Mouse (Mus musculus) hindbrain, embryonic 10.5 days (tissue): ENCODE data around the gene Clip2. TPM values are rescaled to one million over a fixed set of nuclear protein-coding genes. Genes with fewer than 3 reads are reported as not detected.

Experiments
- DNase-seq: peaks from one replicate; pipeline ENCODE4 v3.0.0-alpha.2; 2017; ENCODE audit warnings: low spot score
- H3K27ac ChIP-seq: fragments of 300-500 bp; sonication (generic); 2 replicates; pipeline ENCODE4 v1.5.1; 2016; ENCODE audit warnings: mild to moderate bottlenecking, moderate library complexity
- H3K27me3 ChIP-seq: fragments of 300-500 bp; sonication (generic); 2 replicates; pipeline ENCODE4 v1.6.1; 2016; ENCODE audit warnings: mild to moderate bottlenecking; ENCODE audit not compliant: poor library complexity, insufficient read depth, severe bottlenecking
- H3K36me3 ChIP-seq: fragments of 300-500 bp; sonication (generic); 2 replicates; pipeline ENCODE4 v1.6.1; 2016; ENCODE audit warnings: mild to moderate bottlenecking, moderate library complexity
- H3K4me1 ChIP-seq: fragments of 300-500 bp; sonication (generic); replicated peaks from 2 replicates; pipeline ENCODE4 v1.6.1; 2016; ENCODE audit warnings: mild to moderate bottlenecking
- H3K4me3 ChIP-seq: fragments of 300-500 bp; sonication (generic); 2 replicates; pipeline ENCODE4 v1.5.1; 2016; ENCODE audit warnings: mild to moderate bottlenecking, moderate library complexity
- H3K9me3 ChIP-seq: fragments of 300-500 bp; sonication (generic); 2 replicates; pipeline ENCODE4 v1.6.1; 2016; ENCODE audit warnings: mild to moderate bottlenecking, moderate library complexity
- WGBS: fragments of 180-500 bp; shearing (Covaris S2); methylation state at CpG from one replicate; pipeline ENCODE4 v1.1.7; 2016; 5-methylcytosine and 5-hydroxymethylcytosine counted together
- polyA plus RNA-seq: library from polyadenylated mRNA; unstranded; fragments of >200 nt; fragmentation: Nextera tagmentation; extraction: Ambion mirVana; gene quantifications from 2 replicates; pipeline ENCODE4 v1.2.1, GENCODE M21; 2016

The Clip2 gene
- polyA plus RNA-seq, 1 experiment from 2014 or later = 8.1 TPM

DNA sequence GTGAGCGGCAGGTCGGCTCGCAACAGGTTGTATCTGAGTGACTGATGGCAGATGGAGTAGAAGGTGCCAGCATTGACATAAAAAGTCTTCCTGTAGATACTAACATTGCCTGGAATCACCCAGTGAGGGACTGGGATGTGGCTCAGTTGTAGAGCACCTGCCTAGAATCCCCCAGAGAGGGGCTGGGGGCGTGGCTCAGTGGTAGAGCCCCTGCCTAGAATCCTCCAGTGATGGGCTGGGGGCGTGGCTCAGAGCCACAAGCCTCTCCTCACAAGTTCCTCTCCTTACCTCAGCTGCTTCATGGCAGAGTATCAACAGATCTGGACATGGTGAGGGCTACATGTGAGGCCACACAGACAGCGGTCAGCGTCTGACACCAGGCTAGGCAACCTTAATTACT, 112.8 kb downstream of the Clip2 start:
- H3K36me3 ChIP-seq = peaks cover 82% of the 10 kb centered on the region
- 98% methylated on average over 7 of the region's 7 CpGs for WGBS
- DNase-seq = no peak
- H3K4me3 ChIP-seq = no peak overlapping the region
- peaks cover 22% of the 10 kb centered on the region for H3K9me3 ChIP-seq
- peaks cover 24% of the 10 kb centered on the region for H3K4me1 ChIP-seq
- no peaks in the 10 kb centered on the region for H3K27me3 ChIP-seq
- H3K27ac ChIP-seq = no peak overlapping the region

Other genes with a start within 250 kb of the Clip2 start
- 180 and 189 TPM in 2 replicates for gene Gtf2i, start 237.7 kb downstream of the Clip2 start, polyA plus RNA-seq
- 84.8 and 91.6 TPM in 2 replicates for gene Gtf2ird1, start 95.7 kb downstream of the Clip2 start, polyA plus RNA-seq
- gene Syna, start 7.7 kb upstream of the Clip2 start, polyA plus RNA-seq = 0.09 and 0.12 TPM in 2 replicates
- 366 and 403 TPM in 2 replicates for gene Rfc2, start 28.9 kb upstream of the Clip2 start, polyA plus RNA-seq
- gene Lat2, start 62.6 kb upstream of the Clip2 start, polyA plus RNA-seq = 4.3 and 4.7 TPM in 2 replicates
- gene Eif4h, start 87.1 kb upstream of the Clip2 start, polyA plus RNA-seq = 502 and 539 TPM in 2 replicates
- 8.6 and 16.3 TPM in 2 replicates for gene Limk1, start 136.2 kb upstream of the Clip2 start, polyA plus RNA-seq
- gene Eln, start 194.9 kb upstream of the Clip2 start, polyA plus RNA-seq = 1.2 and 2.3 TPM in 2 replicates